Mouse (Mus musculus) effector memory CD4-positive, alpha-beta T cell, adult 5 months (primary cell): ENCODE data around the gene Wdcp. TPM values are rescaled to one million over a fixed set of nuclear protein-coding genes. Genes with fewer than 3 reads are reported as not detected.

ENCODE experiments used
- polyA plus RNA-seq: library from polyadenylated mRNA; unstranded; fragments of 100-300 nt; shearing (Covaris generic); gene quantifications from one replicate; pipeline ENCODE4 v1.2.1, GENCODE M21; 2017

Wdcp gene
- polyA plus RNA-seq: 7.3 TPM

GRCm38 (mm10) chr12:4842890-4843597 is at the start of gene Wdcp:
Gene Wdcp, plus strand, starts transcription at chr12:4843303.

GRCm38 (mm10) chr12:4817361-4818101 is 25.6 kb upstream of the Wdcp start, which contains the start of gene Sf3b6:
Gene Sf3b6, plus strand, starts transcription at chr12:4817544.

GRCm38 (mm10) chr12:4841392-4841887 is 1.7 kb upstream of the Wdcp start, which contains the start of gene Fkbp1b:
Gene Fkbp1b, minus strand, starts transcription at chr12:4841591.

GRCm38 (mm10) chr12:4874161-4874927 is 31.2 kb downstream of the Wdcp start, which contains the start of gene Mfsd2b:
Gene Mfsd2b, minus strand, starts transcription at chr12:4874359.

GRCm38 (mm10) chr12:4906951-4907906 is 64.1 kb downstream of the Wdcp start, which contains the start of gene Ubxn2a:
Gene Ubxn2a, minus strand, starts transcription at chr12:4907705.

Other genes with a start within 250 kb of the Wdcp start
- not detected for gene Fam228a, start 104.9 kb upstream of the Wdcp start, polyA plus RNA-seq
- not detected for gene Pfn4, start 74.3 kb upstream of the Wdcp start, polyA plus RNA-seq
- not detected for gene Fam228b, start 74.0 kb upstream of the Wdcp start, polyA plus RNA-seq
- 311 TPM for gene Sf3b6, start 25.8 kb upstream of the Wdcp start, polyA plus RNA-seq
- not detected for gene Fkbp1b, start 1.7 kb upstream of the Wdcp start, polyA plus RNA-seq
- 0.45 TPM for gene Mfsd2b, start 31.1 kb downstream of the Wdcp start, polyA plus RNA-seq
- 76.0 TPM for gene Ubxn2a, start 64.4 kb downstream of the Wdcp start, polyA plus RNA-seq
- gene Atad2b, start 74.0 kb downstream of the Wdcp start, polyA plus RNA-seq: 59.5 TPM